Mouse (Mus musculus) embryonic fibroblast, embryonic 13.5 days (primary cell): ENCODE measurements around the gene Magi3. TPM values are rescaled to one million over a fixed set of nuclear protein-coding genes. Genes with fewer than 3 reads are reported as not detected.
A peak's percentile ranks its signal among the peaks of the same experiment; 100 is the strongest.

ENCODE experiments used
- H3K27ac ChIP-seq: 2 replicates; pipeline ENCODE4 v1.5.1; 2012; ENCODE audit warnings: low read length, control low read depth, inconsistent platforms; ENCODE audit not compliant: insufficient read depth
- H3K4me1 ChIP-seq: 2 replicates; pipeline ENCODE4 v1.6.1; 2011; ENCODE audit warnings: low read length; ENCODE audit not compliant: control insufficient read depth, insufficient read depth
- H3K4me3 ChIP-seq: 2 replicates; pipeline ENCODE4 v1.5.1; 2011; ENCODE audit warnings: mild to moderate bottlenecking, control low read depth, low read length; ENCODE audit not compliant: insufficient read depth
- CTCF ChIP-seq: IDR thresholded peaks from 2 replicates; pipeline ENCODE4 v1.5.1; 2011; ENCODE audit warnings: mild to moderate bottlenecking, control low read depth, low read length, moderate library complexity, borderline replicate concordance; ENCODE audit not compliant: insufficient read depth
- POLR2A ChIP-seq: IDR thresholded peaks from 2 replicates; pipeline ENCODE4 v1.6.1; 2011; ENCODE audit warnings: low read depth, mild to moderate bottlenecking, control low read depth, low read length, moderate library complexity
- polyA plus RNA-seq: library from polyadenylated mRNA; stranded (reverse); fragments of >200 nt; gene quantifications from 2 replicates; pipeline ENCODE4 v1.2.4, GENCODE M21; 2011; ENCODE audit warnings: low read depth; ENCODE audit not compliant: missing spikeins, insufficient read length

Magi3 gene
- polyA plus RNA-seq, 1 experiment = 10.6 TPM

- Histone ChIP-seq H3K4me1 (peaks cover 13% of the 10 kb centered on the region), H3K27ac (no peak overlapping the region; the same call in 1 of the 2 replicates), H3K4me3 (no peak overlapping the region)
- TF ChIP-seq POLR2A (no peak), CTCF (no peak)
Measured at GRCm38 (mm10) chr3:104239785-104240184, 19.6 kb upstream of the Magi3 start.

DNA sequence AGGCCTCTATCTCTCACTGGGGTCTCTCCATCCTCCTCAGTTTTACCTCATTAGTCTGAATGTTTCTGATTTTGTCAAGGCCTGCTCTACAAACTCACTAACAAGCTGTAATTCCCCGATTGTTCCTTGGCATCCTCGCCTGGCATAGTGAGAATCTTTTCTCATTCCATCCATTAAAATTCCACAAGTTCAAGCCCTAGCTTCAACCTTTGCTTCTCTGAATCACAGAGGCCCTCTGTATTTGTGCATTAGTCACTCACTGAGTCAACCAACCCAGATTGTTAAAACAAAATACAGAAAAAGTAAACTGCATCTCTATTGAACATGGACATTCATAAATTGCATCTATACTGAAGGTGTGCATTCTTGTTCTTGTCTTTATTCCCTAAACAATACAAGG lies 19.2 kb upstream of the Magi3 start:
- TF ChIP-seq POLR2A (no peak), CTCF (no peak)
- no peak overlapping the region for H3K4me3 ChIP-seq
- H3K4me1 ChIP-seq = peaks cover 14% of the 10 kb centered on the region
- peak overlapping the region; percentile 42; the same call in 1 of the 2 replicates for H3K27ac ChIP-seq

DNA sequence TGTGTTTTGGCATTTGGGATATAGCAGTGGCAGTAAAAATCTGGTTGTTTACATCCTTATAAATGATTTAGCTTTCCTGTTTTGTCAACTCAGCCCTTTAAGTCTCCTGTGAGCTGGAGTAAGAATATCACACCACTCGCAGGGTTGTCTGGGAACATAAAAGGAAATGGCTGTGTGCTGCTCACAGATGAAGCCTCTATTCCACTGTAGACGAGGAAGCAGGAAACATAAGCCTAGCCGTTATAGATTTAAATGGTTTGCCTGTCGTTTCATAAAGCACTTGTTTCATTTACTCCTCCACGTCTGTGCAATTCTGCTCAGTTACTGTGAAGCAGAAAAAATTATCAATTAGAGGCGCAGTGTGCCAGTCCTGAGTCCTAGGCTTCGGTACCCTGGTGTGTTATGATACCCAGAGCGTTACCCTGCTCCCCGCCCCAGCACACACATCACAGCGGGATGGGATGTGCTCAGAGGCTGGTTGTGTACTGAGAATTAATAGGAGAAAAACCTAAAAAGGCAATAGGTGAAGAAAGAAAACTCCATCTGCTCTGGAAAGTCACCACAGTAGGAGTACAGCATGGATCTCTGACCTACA lies 17.8 kb upstream of the Magi3 start:
- Histone ChIP-seq H3K4me3 (no peak overlapping the region), H3K4me1 (peaks cover 20% of the 10 kb centered on the region), H3K27ac (no peak overlapping the region)
- TF ChIP-seq CTCF = no peak
- no peak for TF ChIP-seq POLR2A

- H3K4me3 ChIP-seq = no peak overlapping the region
- TF ChIP-seq POLR2A (no peak), CTCF (no peak)
- peaks cover 22% of the 10 kb centered on the region for H3K4me1 ChIP-seq
- H3K27ac ChIP-seq = no peak overlapping the region
Measured at GRCm38 (mm10) chr3:104236029-104236428, 15.9 kb upstream of the Magi3 start.

GRCm38 (mm10) chr3:104235099-104235498 lies 14.9 kb upstream of the Magi3 start:
- Histone ChIP-seq H3K4me3 (no peak overlapping the region), H3K4me1 (peaks cover 18% of the 10 kb centered on the region), H3K27ac (no peak overlapping the region)
- no peak for TF ChIP-seq CTCF
- no peak for TF ChIP-seq POLR2A

- H3K4me1 ChIP-seq = peaks cover 11% of the 10 kb centered on the region
- TF ChIP-seq POLR2A (no peak), CTCF (no peak)
- peak overlapping the region; percentile 82 for H3K27ac ChIP-seq
- H3K4me3 ChIP-seq = no peak overlapping the region
Measured at GRCm38 (mm10) chr3:104233366-104234312, 13.5 kb upstream of the Magi3 start.

DNA sequence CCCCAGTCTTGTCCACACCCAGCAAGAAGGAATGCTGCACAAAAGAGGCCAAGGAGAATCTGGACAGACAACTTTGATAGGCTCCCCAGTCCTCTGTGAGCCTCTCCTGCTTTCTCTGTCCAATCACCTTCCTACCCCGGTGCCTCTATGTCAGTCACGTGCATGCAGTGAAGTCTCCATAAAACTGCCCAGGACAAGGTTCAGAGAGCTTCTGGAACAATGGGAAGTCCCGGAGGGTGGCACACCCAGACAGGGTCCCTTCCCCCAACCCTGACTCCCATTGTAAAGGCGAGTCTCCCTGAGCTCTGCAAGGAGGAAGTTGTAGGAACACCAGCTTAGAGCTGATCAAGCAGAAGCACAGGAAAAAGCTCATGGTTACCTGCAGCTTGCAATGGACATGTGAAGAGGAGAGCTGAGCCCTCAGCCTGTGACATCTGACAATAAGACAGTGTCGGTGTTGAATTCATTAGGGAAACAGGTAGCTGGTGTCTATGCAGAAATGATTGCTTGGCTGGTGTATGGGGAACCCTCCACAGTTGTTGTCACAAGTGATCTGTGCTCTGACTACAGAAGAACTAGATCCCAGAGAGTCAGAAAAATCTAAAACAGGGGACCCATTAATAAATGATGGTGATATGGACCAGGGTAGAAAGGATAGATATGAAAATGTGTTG lies 7.4 kb upstream of the Magi3 start:
- TF ChIP-seq POLR2A (no peak), CTCF (no peak)
- Histone ChIP-seq H3K4me1 (no peaks in the 10 kb centered on the region), H3K27ac (no peak overlapping the region)

DNA sequence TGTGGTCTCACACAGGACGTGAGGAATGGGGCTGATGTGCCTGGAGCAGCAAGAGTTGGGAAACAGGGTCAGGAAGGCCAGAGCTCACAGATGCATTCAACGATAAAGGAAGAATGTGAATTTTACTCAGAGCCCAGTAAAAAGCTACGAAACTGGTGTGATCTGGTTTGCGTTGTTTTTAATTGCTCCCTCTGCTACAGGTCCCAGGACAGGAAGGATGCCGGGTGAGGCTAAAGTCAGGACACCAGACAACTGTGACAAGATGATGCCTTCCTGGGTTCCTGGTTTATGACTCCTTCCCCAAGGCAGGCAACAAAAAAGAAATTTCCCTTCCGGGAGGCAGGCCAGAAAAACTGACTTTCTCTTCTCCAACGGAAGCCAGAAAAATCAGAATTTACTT lies 6.6 kb upstream of the Magi3 start:
- TF ChIP-seq CTCF (no peak), POLR2A (no peak)
- Histone ChIP-seq H3K4me3 (no peak overlapping the region), H3K27ac (peak overlapping the region; percentile 12; the same call in 1 of the 2 replicates), H3K4me1 (no peaks in the 10 kb centered on the region)

More for the DNA sequence above, 7.4 kb upstream of the Magi3 start:
- no peak overlapping the region for H3K4me3 ChIP-seq

GRCm38 (mm10) chr3:104221156-104221555 lies 982 bp upstream of the Magi3 start:
- Histone ChIP-seq H3K4me1 (peaks cover 2% of the 10 kb centered on the region), H3K27ac (peak overlapping the region; percentile 85), H3K4me3 (peak overlapping the region; percentile 40)
- TF ChIP-seq POLR2A (no peak), CTCF (no peak)
